Mouse (Mus musculus): Measurements from ENCODE around the gene Nfkbil1. TPM values are rescaled to one million over a fixed set of nuclear protein-coding genes. Genes with fewer than 3 reads are reported as not detected.

The Nfkbil1 gene
- polyA plus RNA-seq, 1 experiment from 2014 or later: 9.4 TPM

Small RNAs within 50 kb of the gene (microRNA-seq; reads per million reads assigned to microRNA genes)
- gene Mir6973a (not detected), gene Mir6974 (not detected), gene Mir6975 (3.4 reads per million, percentile 16 among the genes with 10 or more reads in this experiment), gene Mir8094 (0.86 reads per million)

Other genes with a start within 250 kb of the Nfkbil1 start
- gene Vars, start 234.8 kb downstream of the Nfkbil1 start, polyA plus RNA-seq (2015; fragmentation: Nextera tagmentation; extraction: Ambion mirVana): 54.8 and 56.5 TPM in 2 replicates
- gene Vwa7, start 219.2 kb downstream of the Nfkbil1 start, polyA plus RNA-seq (2015; fragmentation: Nextera tagmentation; extraction: Ambion mirVana): 0.16 and 0.26 TPM in 2 replicates
- 0.71 and 1.1 TPM in 2 replicates for gene Sapcd1, start 207.8 kb downstream of the Nfkbil1 start, polyA plus RNA-seq (2015; fragmentation: Nextera tagmentation; extraction: Ambion mirVana)
- 1.9 and 2.4 TPM in 2 replicates for gene Msh5, start 189.0 kb downstream of the Nfkbil1 start, polyA plus RNA-seq (2015; fragmentation: Nextera tagmentation; extraction: Ambion mirVana)
- 51.2 and 54.7 TPM in 2 replicates for gene Clic1, start 185.8 kb downstream of the Nfkbil1 start, polyA plus RNA-seq (2015; fragmentation: Nextera tagmentation; extraction: Ambion mirVana)
- gene Ddah2, start 176.8 kb downstream of the Nfkbil1 start, polyA plus RNA-seq (2015; fragmentation: Nextera tagmentation; extraction: Ambion mirVana): 312 and 341 TPM in 2 replicates
- 0.30 TPM in 1 of 2 replicates, not detected in the other for gene Ly6g6c, start 170.4 kb downstream of the Nfkbil1 start, polyA plus RNA-seq (2015; fragmentation: Nextera tagmentation; extraction: Ambion mirVana)
- gene Mpig6b, start 169.6 kb downstream of the Nfkbil1 start, polyA plus RNA-seq (2015; fragmentation: Nextera tagmentation; extraction: Ambion mirVana): 0.12 and 0.15 TPM in 2 replicates
- 0.26 and 0.31 TPM in 2 replicates for gene Ly6g6e, start 158.9 kb downstream of the Nfkbil1 start, polyA plus RNA-seq (2015; fragmentation: Nextera tagmentation; extraction: Ambion mirVana)
- 0.57 and 1.5 TPM in 2 replicates for gene Ly6g6d, start 157.7 kb downstream of the Nfkbil1 start, polyA plus RNA-seq (2015; fragmentation: Nextera tagmentation; extraction: Ambion mirVana)
- gene Ly6g6f, start 150.2 kb downstream of the Nfkbil1 start, polyA plus RNA-seq (2015; fragmentation: Nextera tagmentation; extraction: Ambion mirVana): not detected in 2 replicates
- 105 and 107 TPM in 2 replicates for gene Abhd16a, start 146.5 kb downstream of the Nfkbil1 start, polyA plus RNA-seq (2015; fragmentation: Nextera tagmentation; extraction: Ambion mirVana)
- not detected in 2 replicates for gene Ly6g5c, start 127.5 kb downstream of the Nfkbil1 start, polyA plus RNA-seq (2015; fragmentation: Nextera tagmentation; extraction: Ambion mirVana)
- gene Ly6g5b, start 120.4 kb downstream of the Nfkbil1 start, polyA plus RNA-seq (2015; fragmentation: Nextera tagmentation; extraction: Ambion mirVana): 1.5 TPM in 2 replicates
- gene Gpank1, start 114.3 kb downstream of the Nfkbil1 start, polyA plus RNA-seq (2015; fragmentation: Nextera tagmentation; extraction: Ambion mirVana): 24.3 and 26.4 TPM in 2 replicates
- gene Csnk2b, start 113.7 kb downstream of the Nfkbil1 start, polyA plus RNA-seq (2015; fragmentation: Nextera tagmentation; extraction: Ambion mirVana): 315 and 331 TPM in 2 replicates
- 7.8 and 8.7 TPM in 2 replicates for gene D17H6S53E, start 109.4 kb downstream of the Nfkbil1 start, polyA plus RNA-seq (2015; fragmentation: Nextera tagmentation; extraction: Ambion mirVana)
- 0.24 and 0.29 TPM in 2 replicates for gene Apom, start 103.7 kb downstream of the Nfkbil1 start, polyA plus RNA-seq (2015; fragmentation: Nextera tagmentation; extraction: Ambion mirVana)
- gene Bag6, start 100.6 kb downstream of the Nfkbil1 start, polyA plus RNA-seq (2015; fragmentation: Nextera tagmentation; extraction: Ambion mirVana): 70.5 and 75.7 TPM in 2 replicates
- 148 and 167 TPM in 2 replicates for gene Prrc2a, start 70.9 kb downstream of the Nfkbil1 start, polyA plus RNA-seq (2015; fragmentation: Nextera tagmentation; extraction: Ambion mirVana)
- 6.2 and 6.9 TPM in 2 replicates for gene Aif1, start 59.7 kb downstream of the Nfkbil1 start, polyA plus RNA-seq (2015; fragmentation: Nextera tagmentation; extraction: Ambion mirVana)
- 4.7 and 5.9 TPM in 2 replicates for gene Lst1, start 47.4 kb downstream of the Nfkbil1 start, polyA plus RNA-seq (2015; fragmentation: Nextera tagmentation; extraction: Ambion mirVana)
- gene Ltb, start 41.4 kb downstream of the Nfkbil1 start, polyA plus RNA-seq (2015; fragmentation: Nextera tagmentation; extraction: Ambion mirVana): 0.48 and 0.62 TPM in 2 replicates
- gene Tnf, start 33.8 kb downstream of the Nfkbil1 start, polyA plus RNA-seq (2015; fragmentation: Nextera tagmentation; extraction: Ambion mirVana): not detected in 2 replicates
- gene Lta, start 30.4 kb downstream of the Nfkbil1 start, polyA plus RNA-seq (2015; fragmentation: Nextera tagmentation; extraction: Ambion mirVana): 0.45 and 1.1 TPM in 2 replicates
- gene Gm16181, start 15.0 kb downstream of the Nfkbil1 start, polyA plus RNA-seq (2015; fragmentation: Nextera tagmentation; extraction: Ambion mirVana): 0.38 and 0.57 TPM in 2 replicates
- 111 and 139 TPM in 2 replicates for gene Atp6v1g2, start 2.1 kb downstream of the Nfkbil1 start, polyA plus RNA-seq (2015; fragmentation: Nextera tagmentation; extraction: Ambion mirVana)
- gene Ddx39b, start 6.0 kb upstream of the Nfkbil1 start, polyA plus RNA-seq (2015; fragmentation: Nextera tagmentation; extraction: Ambion mirVana): 339 and 357 TPM in 2 replicates
- gene H2-D1, start 26.9 kb upstream of the Nfkbil1 start, polyA plus RNA-seq (2015; fragmentation: Nextera tagmentation; extraction: Ambion mirVana): 82.5 and 109 TPM in 2 replicates
- 0.38 and 0.52 TPM in 2 replicates for gene H2-Q1, start 84.6 kb upstream of the Nfkbil1 start, polyA plus RNA-seq (2015; fragmentation: Nextera tagmentation; extraction: Ambion mirVana)
- 4.4 and 7.6 TPM in 2 replicates for gene H2-Q2, start 106.5 kb upstream of the Nfkbil1 start, polyA plus RNA-seq (2015; fragmentation: Nextera tagmentation; extraction: Ambion mirVana)
- 0.65 and 0.97 TPM in 2 replicates for gene H2-Q4, start 143.8 kb upstream of the Nfkbil1 start, polyA plus RNA-seq (2015; fragmentation: Nextera tagmentation; extraction: Ambion mirVana)
- 1.1 and 1.3 TPM in 2 replicates for gene H2-Q6, start 189.1 kb upstream of the Nfkbil1 start, polyA plus RNA-seq (2015; fragmentation: Nextera tagmentation; extraction: Ambion mirVana)
- 3.8 and 4.6 TPM in 2 replicates for gene H2-Q7, start 203.4 kb upstream of the Nfkbil1 start, polyA plus RNA-seq (2015; fragmentation: Nextera tagmentation; extraction: Ambion mirVana)
- gene H2-Q10, start 234.3 kb upstream of the Nfkbil1 start, polyA plus RNA-seq (2015; fragmentation: Nextera tagmentation; extraction: Ambion mirVana): 0.30 and 0.31 TPM in 2 replicates

Data from midbrain, embryonic 16.5 days (tissue).